Mouse (Mus musculus) lung, adult 2 months (tissue): Measurements from ENCODE around the gene H2-Eb2.
A peak's percentile ranks its signal among the peaks of the same experiment; 100 is the strongest.

Source experiments
- CTCF ChIP-seq: fragments of 200-500 bp; IDR thresholded peaks from 2 replicates; pipeline ENCODE4 v1.5.1; 2011; ENCODE audit warnings: mild to moderate bottlenecking, low read length, control low read depth; ENCODE audit not compliant: insufficient read depth
- POLR2A ChIP-seq: fragments of 200-500 bp; IDR thresholded peaks from 2 replicates; pipeline ENCODE4 v1.6.1; 2011; ENCODE audit warnings: low read depth, mild to moderate bottlenecking, control low read depth, low read length, borderline replicate concordance; ENCODE audit errors: extremely low read depth

- TF ChIP-seq POLR2A (peak; percentile 73), CTCF (no peak)
Observed at GRCm38 (mm10) chr17:34287648-34288047, 37.8 kb upstream of the H2-Eb2 start, which contains the start of gene H2-Aa.
